Mouse (Mus musculus): ENCODE results near the gene Stom. TPM values are rescaled to one million over a fixed set of nuclear protein-coding genes. Genes with fewer than 3 reads are reported as not detected.

Stom gene
- total RNA-seq, 1 experiment from 2014 or later: 80.6 TPM

DNA sequence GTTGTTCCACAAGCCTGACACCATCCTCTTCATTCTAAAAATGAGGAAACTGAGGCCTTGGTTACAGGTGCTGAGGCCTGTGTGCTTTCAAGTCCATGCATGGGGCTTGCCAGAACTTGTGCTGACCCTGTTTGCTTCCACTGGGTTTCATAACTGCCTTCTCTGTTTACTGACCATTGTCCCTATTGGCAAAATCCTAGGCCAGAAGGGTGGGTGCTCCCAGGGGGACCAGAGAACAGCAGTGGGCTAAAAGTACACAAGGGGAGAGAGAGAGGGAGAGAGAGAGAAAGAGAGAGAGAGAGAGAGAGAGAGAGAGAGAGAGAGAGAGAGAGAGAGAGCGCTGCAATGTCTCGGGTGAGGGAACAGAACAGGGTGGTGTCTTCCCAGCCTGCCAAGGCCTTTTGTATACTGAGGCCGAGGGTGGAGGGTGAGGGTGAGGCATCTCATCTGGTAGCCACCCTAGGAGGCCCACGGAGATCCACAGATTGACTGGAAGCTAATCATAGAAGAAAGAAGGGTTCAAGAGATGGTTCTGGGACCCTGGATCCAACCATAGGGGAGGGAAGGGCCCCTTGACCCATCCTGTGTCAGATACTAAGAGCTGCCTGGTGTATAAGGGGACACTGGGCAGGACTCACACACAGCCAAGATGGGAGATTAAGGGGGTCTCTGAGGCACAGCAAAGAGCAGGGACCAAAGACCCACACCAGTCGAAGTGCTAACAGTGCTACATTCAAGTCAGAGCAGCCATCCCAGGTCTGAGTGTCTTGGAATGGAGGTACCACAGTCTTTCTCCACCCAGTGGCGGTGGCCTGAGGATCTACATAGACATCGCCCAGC is 58.2 kb downstream of the Stom start:
- no peak for ATAC-seq (replicated peaks; ENCODE audit: low read depth, poor library complexity, severe bottlenecking)

DNA sequence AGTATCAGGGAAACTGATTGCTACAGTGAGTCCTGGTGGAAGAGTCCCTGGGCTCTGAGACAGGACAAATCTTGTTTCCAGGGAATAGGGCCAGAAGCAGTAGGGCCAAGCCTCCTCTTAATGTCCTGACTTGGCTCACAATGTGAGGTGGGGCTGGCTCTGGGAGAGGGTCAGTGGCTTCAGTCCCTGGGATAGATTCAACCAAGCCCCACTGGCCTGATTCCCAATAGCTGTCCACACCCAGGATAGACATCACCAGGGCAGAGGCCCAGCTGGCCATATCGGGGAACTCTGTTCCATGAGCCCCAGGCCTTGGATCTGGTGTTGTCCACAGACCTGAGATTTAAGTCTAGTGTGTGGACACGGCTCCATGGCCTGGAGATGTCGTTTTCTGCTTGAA is 59.1 kb downstream of the Stom start:
- no peak for ATAC-seq (replicated peaks; ENCODE audit: low read depth, poor library complexity, severe bottlenecking)

DNA sequence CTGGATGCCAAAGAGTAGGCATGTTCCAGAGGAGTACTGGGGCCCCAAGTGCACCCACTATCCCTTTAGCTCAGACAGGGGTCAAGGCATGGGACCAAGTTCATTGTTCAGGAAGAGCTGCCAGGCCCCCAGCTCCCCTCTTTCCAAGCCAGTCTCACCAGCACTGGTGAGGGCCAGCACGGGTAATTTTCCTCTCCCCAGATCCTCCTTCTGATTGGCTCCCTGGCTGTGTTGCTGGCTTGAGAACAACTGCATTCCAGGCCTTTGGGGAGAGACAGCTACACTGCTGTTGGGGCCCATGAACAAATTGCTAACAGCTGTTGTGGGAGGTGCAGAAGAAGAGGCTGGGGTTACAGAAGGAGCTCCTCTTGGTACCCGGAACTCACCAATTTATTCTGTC is 63.2 kb downstream of the Stom start:
- ATAC-seq (replicated peaks; ENCODE audit: low read depth, poor library complexity, severe bottlenecking): no peak

DNA sequence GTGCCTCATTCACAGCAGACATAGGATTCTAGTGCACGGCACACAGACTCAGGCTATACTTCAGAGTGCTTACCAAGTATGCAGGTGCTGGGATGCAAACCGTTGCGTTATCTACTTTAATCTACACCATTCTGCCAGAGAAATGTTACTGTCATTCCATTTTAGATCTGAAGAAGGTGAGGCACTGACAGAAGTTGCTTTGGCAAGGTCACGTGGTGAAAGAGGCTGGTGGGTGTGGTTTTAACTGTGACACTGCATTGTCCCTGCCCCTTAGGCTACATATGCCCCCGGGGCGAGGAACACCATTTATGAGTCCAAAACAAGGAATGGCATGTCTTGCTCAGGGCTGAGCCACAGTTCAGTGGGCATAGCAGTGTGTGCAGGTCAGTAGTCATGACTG is 63.9 kb downstream of the Stom start:
- ATAC-seq (replicated peaks; ENCODE audit: low read depth, poor library complexity, severe bottlenecking): no peak

DNA sequence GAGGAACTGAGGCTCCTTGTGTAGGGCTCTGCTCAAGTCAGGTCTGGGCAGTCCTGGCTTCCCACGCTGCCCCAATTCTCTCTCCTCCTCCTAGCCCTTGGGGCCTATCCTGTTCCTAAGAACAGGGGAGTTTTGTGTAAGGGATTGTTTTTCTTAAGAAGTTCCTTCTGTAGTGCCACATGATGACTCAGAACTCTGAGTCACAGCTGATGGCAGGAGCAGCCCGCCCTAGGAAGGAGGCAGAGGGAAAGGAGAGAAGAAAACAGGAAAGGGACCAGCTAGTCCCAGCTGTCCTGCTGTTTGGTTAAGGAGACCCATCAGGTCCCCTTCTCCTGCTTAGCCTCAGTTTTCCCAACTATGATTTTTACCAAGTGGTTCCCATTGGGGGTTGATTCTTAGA is 65.0 kb downstream of the Stom start:
- ATAC-seq (replicated peaks; ENCODE audit: low read depth, poor library complexity, severe bottlenecking): no peak

DNA sequence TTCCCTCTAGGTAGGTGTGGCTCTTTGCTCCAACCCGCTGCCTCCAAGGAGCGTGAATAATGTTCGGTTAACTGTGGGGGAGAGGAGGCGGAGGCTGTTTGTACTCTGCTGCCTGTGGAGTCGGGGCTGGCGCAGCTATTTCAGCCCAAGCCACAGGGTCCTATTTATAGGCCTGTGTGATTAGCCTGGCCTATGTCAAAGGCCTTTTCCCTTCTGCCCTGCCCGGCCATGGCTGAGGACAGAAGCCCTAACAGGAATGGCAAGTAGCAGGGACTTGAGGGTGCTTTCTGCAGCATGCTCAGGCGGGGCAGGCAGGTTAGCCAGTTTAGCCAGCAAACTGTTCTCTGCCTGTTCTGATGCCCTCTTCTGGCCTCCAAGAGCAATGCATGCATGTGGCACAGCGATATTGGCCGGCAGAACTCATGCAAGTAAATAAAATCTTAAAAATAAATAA is 66.2 kb downstream of the Stom start:
- peak; percentile 77 for ATAC-seq (replicated peaks; ENCODE audit: low read depth, poor library complexity, severe bottlenecking)

DNA sequence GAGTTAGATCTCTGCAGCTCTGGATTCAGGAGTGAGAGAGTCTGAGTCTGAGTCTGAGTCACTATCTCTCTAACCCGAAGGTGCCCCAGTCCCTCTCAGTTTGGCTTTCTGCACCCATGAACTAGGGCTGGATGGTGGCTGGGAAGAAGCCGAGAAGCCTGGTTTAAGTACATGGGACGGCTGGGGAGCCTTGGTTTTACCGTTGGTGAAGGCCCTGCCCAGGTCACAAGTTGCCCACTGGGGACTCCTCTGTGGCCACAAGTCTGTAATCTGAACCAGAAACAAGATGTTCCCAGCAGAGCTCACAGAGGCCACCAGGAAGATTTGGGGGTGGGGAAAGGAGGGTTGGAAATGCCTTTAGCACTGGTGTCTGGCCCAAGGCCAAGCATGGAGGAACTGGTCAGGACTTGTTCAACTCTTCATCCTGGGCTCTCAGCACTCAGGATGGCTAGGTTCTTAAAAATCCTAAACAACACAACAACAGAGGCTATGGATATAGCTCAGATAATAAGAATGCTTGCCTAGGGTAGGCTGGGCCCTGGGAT is 67.0 kb downstream of the Stom start:
- no peak for ATAC-seq (replicated peaks; ENCODE audit: low read depth, poor library complexity, severe bottlenecking)

DNA sequence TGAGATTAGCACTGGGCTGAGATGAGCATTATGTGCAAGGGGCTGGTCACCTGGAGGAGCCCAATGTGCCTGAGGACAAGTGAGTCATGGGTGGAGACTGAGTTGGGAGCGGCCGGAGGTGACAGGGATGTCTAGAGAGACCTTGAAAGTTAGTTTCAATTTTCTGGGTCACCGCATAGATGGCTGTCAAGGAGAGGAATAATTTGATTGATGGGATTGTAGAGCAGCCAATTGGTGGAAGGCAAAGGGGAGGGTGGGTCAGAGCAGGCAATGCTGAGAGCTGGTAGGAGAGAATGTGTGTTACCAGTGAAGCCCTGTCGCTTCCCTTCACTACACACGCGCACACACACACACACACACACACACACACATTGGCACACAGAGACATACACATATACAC is 67.6 kb downstream of the Stom start:
- ATAC-seq (replicated peaks; ENCODE audit: low read depth, poor library complexity, severe bottlenecking): peak; percentile 22

DNA sequence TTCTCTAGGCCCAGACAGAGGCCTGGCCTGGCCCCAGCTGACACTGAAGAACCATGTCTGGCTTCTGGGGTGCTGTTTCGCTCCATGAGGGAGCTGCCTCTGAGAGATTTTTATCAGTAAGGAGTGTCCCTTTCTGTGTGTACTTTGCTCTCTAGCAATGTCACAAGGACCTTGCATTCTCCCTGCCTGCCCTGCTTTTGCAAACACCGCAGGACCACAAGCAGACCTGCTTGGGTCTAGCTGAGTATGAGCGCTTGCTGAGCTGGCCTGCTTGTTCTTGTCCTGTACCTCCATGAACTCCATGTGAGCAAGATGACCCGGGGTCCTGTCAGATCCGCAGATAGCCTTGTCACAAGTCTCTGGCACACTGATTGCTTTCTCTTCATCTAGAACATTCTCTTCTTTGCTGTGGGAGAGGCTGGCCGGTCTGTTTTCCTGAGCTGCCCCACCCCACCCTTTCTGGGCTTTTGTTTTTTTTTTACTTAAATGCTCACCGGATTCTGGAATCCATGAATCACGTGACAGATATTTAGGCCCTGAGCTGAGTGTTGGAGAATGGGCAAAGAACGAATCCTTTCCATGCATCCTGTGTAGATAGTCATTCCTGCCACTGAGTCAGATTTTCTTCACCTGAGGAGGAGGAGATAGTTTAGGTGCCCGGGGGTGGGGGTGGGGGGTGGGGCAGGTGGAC is 68.8 kb downstream of the Stom start:
- no peak for ATAC-seq (replicated peaks; ENCODE audit: low read depth, poor library complexity, severe bottlenecking)

DNA sequence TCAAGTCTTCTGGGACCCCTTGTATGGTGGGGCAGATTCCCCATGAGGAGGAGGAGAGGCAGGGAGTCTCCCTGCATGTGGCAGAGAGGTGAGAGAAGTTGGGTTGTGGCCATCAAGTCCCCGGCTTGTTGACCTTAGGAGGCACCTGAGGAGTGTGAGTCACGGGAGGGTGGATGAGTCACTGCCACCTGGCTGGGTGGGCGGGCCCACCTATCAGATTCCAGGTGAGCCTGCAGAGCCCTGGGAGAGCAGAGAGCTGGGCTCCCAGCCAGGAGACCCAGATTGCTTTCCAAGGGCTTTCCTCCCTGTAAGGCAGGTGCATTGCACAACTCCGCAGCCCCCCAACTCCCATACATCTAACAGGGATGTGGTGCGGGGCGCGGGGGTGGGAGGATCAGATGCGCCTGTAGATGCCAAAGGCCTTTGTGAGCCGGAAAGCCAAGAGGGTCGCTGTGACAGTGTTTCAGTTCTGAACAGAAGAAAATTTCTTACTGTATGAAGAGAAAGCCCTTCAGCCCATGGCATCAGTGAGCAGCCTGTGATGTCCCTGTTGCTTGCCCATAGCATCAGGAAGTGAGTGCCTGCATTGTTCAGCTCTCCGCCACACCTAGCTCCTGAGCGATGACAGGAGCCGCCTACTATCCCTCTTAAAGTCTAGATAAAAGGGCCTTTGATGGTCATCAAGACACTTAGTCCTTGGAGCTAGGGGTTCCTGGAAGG is 69.5 kb downstream of the Stom start:
- ATAC-seq (replicated peaks; ENCODE audit: low read depth, poor library complexity, severe bottlenecking): no peak

DNA sequence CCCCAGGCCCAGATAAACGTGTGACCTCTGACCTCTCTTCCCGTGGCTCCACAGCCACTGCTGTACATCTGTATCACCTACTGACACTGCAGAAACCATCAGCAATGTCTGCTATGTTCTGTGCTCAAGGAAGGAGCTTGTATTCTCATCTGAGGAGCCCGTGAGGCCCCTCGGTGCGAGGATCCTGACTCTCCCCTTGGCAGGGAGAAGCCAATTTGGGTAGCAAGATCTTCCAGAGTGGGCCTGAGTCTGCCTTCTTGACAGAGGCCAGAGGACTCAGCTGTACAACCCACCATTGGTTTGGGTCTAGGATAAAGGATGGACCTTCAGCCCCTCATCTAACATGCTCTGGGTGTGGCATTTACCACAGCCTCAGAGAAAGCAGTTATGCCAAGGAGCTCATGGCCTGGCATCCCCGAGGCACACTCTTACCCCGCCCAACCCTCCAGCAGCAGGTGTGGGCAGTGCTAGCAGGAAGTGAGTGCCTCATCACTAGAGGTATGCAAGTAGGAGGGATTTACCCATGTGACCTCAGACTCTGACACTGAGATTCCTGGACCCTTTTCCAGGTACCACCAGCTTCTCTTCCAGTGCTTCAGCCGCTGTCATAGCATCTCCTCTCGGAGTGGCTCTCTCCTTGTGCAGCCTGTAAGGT is 70.4 kb downstream of the Stom start:
- ATAC-seq (replicated peaks; ENCODE audit: low read depth, poor library complexity, severe bottlenecking): no peak

DNA sequence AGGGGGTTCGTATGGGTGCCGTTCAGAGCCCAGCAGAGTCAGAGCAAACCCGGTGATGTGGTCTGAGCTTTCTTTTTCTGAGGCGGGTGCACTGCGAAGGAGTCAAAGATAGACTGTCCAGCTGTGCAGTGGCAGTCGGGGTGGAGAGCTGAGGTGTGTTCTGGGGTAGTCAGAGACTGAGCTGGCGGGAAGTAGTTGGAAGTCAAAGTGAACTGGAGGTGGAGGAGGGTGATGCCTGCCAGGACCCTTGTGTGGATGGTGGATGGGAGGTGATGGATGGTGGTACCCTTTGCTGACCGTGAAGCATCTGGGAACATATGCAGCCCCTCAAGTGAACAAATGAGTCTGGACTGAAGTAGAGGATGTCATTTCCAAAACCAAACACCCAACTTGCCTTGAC is 71.0 kb downstream of the Stom start:
- ATAC-seq (replicated peaks; ENCODE audit: low read depth, poor library complexity, severe bottlenecking): no peak

DNA sequence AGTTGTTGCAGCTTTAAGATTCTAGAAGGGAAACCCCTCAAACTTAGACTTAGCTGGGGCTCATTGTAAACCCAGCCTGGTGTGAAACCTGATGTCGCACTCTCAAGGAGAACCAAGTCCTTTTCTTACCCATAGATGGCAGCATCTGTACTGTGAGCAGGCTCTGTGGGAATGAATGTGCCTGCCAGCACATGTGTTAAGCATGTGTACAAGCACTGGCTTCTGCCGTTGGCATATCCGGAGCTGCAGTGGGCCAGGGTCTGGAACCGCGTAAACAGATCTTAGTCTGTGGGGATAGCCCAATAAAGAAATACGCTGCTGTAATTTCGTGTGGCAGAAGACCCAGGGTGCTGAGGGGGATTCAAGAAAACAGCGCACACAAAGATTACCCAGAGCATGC is 71.5 kb downstream of the Stom start:
- peak; percentile 81 for ATAC-seq (replicated peaks; ENCODE audit: low read depth, poor library complexity, severe bottlenecking)

DNA sequence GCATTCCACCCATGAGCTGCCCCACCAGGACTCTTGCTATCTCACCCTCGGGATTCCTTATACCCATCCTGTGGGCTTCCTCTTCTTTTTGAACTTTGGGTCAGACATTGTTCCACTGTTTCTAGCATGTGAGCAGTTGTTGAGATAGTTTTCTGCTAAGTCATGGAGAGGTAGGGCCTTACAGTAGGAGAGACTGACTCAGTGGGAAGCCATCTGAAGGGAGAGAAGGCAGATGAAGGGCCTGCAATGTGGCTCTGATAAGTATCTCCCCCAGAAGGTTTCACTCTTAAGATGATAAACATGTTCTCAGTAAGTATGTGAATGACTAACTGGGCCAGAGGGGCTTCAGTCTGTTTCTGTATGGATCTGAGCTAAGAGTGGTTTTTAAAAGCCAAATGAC is 72.7 kb downstream of the Stom start:
- ATAC-seq (replicated peaks; ENCODE audit: low read depth, poor library complexity, severe bottlenecking): peak; percentile 36; the same call in 1 of the 2 replicates

Other genes with a start within 250 kb of the Stom start
- gene AI182371, start 235.4 kb downstream of the Stom start, total RNA-seq (2017): 0.73 TPM in 1 of 2 replicates, not detected in the other
- gene Cntrl, start 227.5 kb downstream of the Stom start, total RNA-seq (2017): 146 and 156 TPM in 2 replicates
- 136 and 137 TPM in 2 replicates for gene Rab14, start 135.9 kb downstream of the Stom start, total RNA-seq (2017)
- gene Gsn, start 80.6 kb downstream of the Stom start, total RNA-seq (2017): 8.9 and 9.7 TPM in 2 replicates
- gene 4930568D16Rik, start 30.8 kb upstream of the Stom start, total RNA-seq (2017): not detected in 2 replicates
- gene 4930402F06Rik, start 60.2 kb upstream of the Stom start, total RNA-seq (2017): not detected in 2 replicates
- gene Ggta1, start 126.3 kb upstream of the Stom start, total RNA-seq (2017): 64.2 and 72.5 TPM in 2 replicates
- 4.2 and 10.1 TPM in 2 replicates for gene Dab2ip, start 221.3 kb upstream of the Stom start, total RNA-seq (2017)